Mouse (Mus musculus): Measurements from ENCODE around the gene Uqcrq. TPM values are rescaled to one million over a fixed set of nuclear protein-coding genes. Genes with fewer than 3 reads are reported as not detected.

Gene Uqcrq
- polyA plus RNA-seq, 1 experiment: 238 TPM

GRCm38 (mm10) chr11:53469294-53469967, 38.8 kb upstream of the Uqcrq start:
- 38% methylated on average over 16 of the region's 16 CpGs for WGBS
- no peak overlapping the region for H3K4me3 ChIP-seq (replicated peaks; ENCODE audit: extremely low read depth, low read depth, low read length)
- TF ChIP-seq POLR2A (IDR thresholded peaks at IDR 0.05; ENCODE audit: borderline replicate concordance, extremely low read depth, low read depth, low read length) (no peak), CTCF (IDR thresholded peaks at IDR 0.05; ENCODE audit: insufficient read depth, low read length) (no peak)

GRCm38 (mm10) chr11:53466231-53466971, 35.8 kb upstream of the Uqcrq start:
- peak; percentile 70 for TF ChIP-seq CTCF (IDR thresholded peaks at IDR 0.05; ENCODE audit: insufficient read depth, low read length)
- no peak for TF ChIP-seq POLR2A (IDR thresholded peaks at IDR 0.05; ENCODE audit: borderline replicate concordance, extremely low read depth, low read depth, low read length)

More at GRCm38 (mm10) chr11:53469294-53469967, 38.8 kb upstream of the Uqcrq start:
- DNase-seq: no peak
- no peaks in the 10 kb centered on the region for H3K4me1 ChIP-seq (ENCODE audit: control insufficient read depth, insufficient read depth, low read length)

GRCm38 (mm10) chr11:53463551-53464424, 33.2 kb upstream of the Uqcrq start:
- H3K4me1 ChIP-seq (ENCODE audit: control insufficient read depth, insufficient read depth, low read length): no peaks in the 10 kb centered on the region; the same call in 1 of the 2 replicates
- no peak for DNase-seq
- TF ChIP-seq CTCF (IDR thresholded peaks at IDR 0.05; ENCODE audit: insufficient read depth, low read length): no peak
- TF ChIP-seq POLR2A (IDR thresholded peaks at IDR 0.05; ENCODE audit: borderline replicate concordance, extremely low read depth, low read depth, low read length): no peak
- WGBS: 27% methylated on average over 55 of the region's 55 CpGs
- H3K4me3 ChIP-seq (replicated peaks; ENCODE audit: extremely low read depth, low read depth, low read length): no peak overlapping the region

More at GRCm38 (mm10) chr11:53466231-53466971, 35.8 kb upstream of the Uqcrq start:
- 17% methylated on average over 40 of the region's 40 CpGs for WGBS
- peak; percentile 75 for DNase-seq
- H3K4me1 ChIP-seq (ENCODE audit: control insufficient read depth, insufficient read depth, low read length): no peaks in the 10 kb centered on the region; the same call in 1 of the 2 replicates
- H3K4me3 ChIP-seq (replicated peaks; ENCODE audit: extremely low read depth, low read depth, low read length): peak overlapping the region; percentile 48

GRCm38 (mm10) chr11:53461727-53462126, 31.1 kb upstream of the Uqcrq start:
- Histone ChIP-seq H3K4me3 (replicated peaks; ENCODE audit: extremely low read depth, low read depth, low read length) (no peak overlapping the region), H3K4me1 (ENCODE audit: control insufficient read depth, insufficient read depth, low read length) (peaks cover 2% of the 10 kb centered on the region)
- 49% methylated on average over 5 of the region's 5 CpGs for WGBS
- DNase-seq: no peak
- TF ChIP-seq POLR2A (IDR thresholded peaks at IDR 0.05; ENCODE audit: borderline replicate concordance, extremely low read depth, low read depth, low read length) (no peak), CTCF (IDR thresholded peaks at IDR 0.05; ENCODE audit: insufficient read depth, low read length) (no peak)

- WGBS: 81% methylated on average over 3 of the region's 3 CpGs
- no peak for DNase-seq
- Histone ChIP-seq H3K4me3 (replicated peaks; ENCODE audit: extremely low read depth, low read depth, low read length) (no peak overlapping the region), H3K4me1 (ENCODE audit: control insufficient read depth, insufficient read depth, low read length) (peaks cover 2% of the 10 kb centered on the region)
- TF ChIP-seq POLR2A (IDR thresholded peaks at IDR 0.05; ENCODE audit: borderline replicate concordance, extremely low read depth, low read depth, low read length): no peak
- no peak for TF ChIP-seq CTCF (IDR thresholded peaks at IDR 0.05; ENCODE audit: insufficient read depth, low read length)
Measured at GRCm38 (mm10) chr11:53460192-53460591, 29.6 kb upstream of the Uqcrq start.

- H3K4me1 ChIP-seq (ENCODE audit: control insufficient read depth, insufficient read depth, low read length): peaks cover 2% of the 10 kb centered on the region
- no peak for DNase-seq
- no peak for TF ChIP-seq POLR2A (IDR thresholded peaks at IDR 0.05; ENCODE audit: borderline replicate concordance, extremely low read depth, low read depth, low read length)
- no peak for TF ChIP-seq CTCF (IDR thresholded peaks at IDR 0.05; ENCODE audit: insufficient read depth, low read length)
- 69% methylated on average over 3 of the region's 3 CpGs for WGBS
- H3K4me3 ChIP-seq (replicated peaks; ENCODE audit: extremely low read depth, low read depth, low read length): no peak overlapping the region
Measured at GRCm38 (mm10) chr11:53458996-53459395, 28.4 kb upstream of the Uqcrq start.

DNA sequence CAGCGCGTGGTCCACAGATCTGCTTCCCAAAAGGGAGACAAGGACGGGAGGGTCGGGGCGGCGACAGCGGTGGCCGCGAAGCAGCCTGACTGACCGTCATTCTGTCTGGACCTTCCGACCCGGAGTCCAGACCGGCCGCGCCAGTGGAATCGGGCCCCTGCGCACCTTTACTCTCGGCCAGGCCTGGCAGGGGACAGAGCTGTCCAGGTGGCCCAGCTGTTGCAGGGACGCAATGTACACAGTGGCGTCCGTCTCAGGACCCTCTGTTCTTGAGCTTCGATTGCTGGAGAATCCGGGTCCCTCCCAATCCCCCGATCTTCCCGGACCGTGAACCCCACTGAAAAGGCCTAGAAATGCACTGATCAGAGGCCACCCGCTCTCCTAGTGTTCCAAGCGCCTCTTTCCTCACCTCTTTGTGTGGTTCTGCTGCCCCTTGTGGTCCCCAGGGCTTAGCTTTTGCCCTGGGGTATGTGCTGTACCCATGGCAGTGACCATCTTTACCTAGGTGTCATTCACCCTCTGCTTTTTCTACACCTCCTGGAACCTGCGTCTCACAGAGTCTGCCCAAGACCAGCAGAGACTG, 26.8 kb upstream of the Uqcrq start:
- peaks cover 2% of the 10 kb centered on the region; the same call in 1 of the 2 replicates for H3K4me1 ChIP-seq (ENCODE audit: control insufficient read depth, insufficient read depth, low read length)
- no peak for DNase-seq
- H3K4me3 ChIP-seq (replicated peaks; ENCODE audit: extremely low read depth, low read depth, low read length): peak overlapping the region; percentile 91
- TF ChIP-seq POLR2A (IDR thresholded peaks at IDR 0.05; ENCODE audit: borderline replicate concordance, extremely low read depth, low read depth, low read length) (no peak), CTCF (IDR thresholded peaks at IDR 0.05; ENCODE audit: insufficient read depth, low read length) (peak; percentile 34; the same call in 1 of the 2 replicates)
- WGBS: 13% methylated on average over 29 of the region's 29 CpGs

DNA sequence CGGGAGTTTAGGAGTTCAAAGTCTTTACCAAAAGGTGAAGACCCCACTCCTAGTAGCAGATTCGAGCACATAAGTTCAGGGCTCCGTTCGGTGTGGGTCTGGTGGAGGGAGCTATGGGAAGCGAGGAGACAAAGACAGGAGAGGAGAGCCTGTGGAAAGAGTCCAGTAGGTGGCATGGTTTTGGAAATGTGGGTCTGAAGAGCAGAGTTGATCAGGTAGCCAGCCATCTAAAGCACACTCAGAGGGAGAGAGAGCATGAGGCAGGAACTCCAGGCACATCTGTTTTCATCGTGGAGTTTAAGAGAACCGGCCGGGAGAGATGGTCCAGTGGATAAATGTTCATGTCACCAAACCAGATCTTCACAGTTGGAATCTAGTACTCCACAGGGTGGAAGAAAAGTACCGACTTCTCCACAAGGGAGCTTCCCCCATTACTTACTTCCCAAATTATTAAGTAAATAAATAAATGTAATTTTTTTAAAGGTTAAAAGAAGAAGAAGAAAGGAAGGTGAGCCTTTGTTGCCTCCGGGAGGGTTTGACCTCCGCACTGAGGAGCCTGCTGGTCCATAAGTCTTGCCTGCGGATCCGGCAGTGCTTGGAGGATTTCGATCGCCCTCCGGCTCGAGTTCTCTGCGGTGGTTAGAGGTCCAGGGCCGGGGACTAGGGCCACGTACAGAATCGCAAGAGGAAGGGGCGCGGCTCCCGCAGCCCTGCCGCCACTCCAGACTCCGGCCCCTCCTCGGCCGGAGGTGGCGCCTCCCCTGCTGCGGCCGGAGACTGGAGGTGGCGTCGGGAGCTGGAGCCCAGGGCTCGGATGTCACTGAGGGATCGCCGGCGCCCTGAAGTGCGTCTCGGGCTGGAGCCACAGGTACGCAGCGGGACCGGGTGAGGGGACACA, 26.1 kb upstream of the Uqcrq start, which contains the start of the genes Gm10447 and Shroom1:
Gene Gm10447, minus strand, starts transcription at position 637 of the 898 bp plus-strand sequence.
Gene Shroom1, plus strand, starts transcription at position 732 of the 898 bp plus-strand sequence.
- peaks cover 2% of the 10 kb centered on the region; the same call in 1 of the 2 replicates for H3K4me1 ChIP-seq (ENCODE audit: control insufficient read depth, insufficient read depth, low read length)
- DNase-seq: peak; percentile 66
- H3K4me3 ChIP-seq (replicated peaks; ENCODE audit: extremely low read depth, low read depth, low read length): peak within 1 kb of the TSS; percentile 91
- WGBS: 5% methylated on average over 42 of the region's 42 CpGs
- TF ChIP-seq POLR2A (IDR thresholded peaks at IDR 0.05; ENCODE audit: borderline replicate concordance, extremely low read depth, low read depth, low read length) (peak; percentile 25; the same call in 1 of the 2 replicates), CTCF (IDR thresholded peaks at IDR 0.05; ENCODE audit: insufficient read depth, low read length) (peak; percentile 22; the same call in 1 of the 2 replicates)
